In genomic region chr2:74128782-74129538, GRCm38 (mm10) we compare ENCODE assay signal across 9 mouse cellular contexts.
DNase-seq lines count a peak whose midpoint lies in the region; ATAC-seq and TF ChIP-seq lines count a peak whose summit lies in the region.
"Had no signal": no experiment of that assay in that cellular context is flagged by ENCODE, and none has a peak within 500 bp of the region (broad histone marks: within the 10 kb centered on the region; RNA-seq: fewer than 3 reads in every experiment).

No protein-coding gene starts in this region.

- DNase-seq in frontal cortex, postnatal 36 days (ENCODE audit: low spot score in 2 of 2) = peak; percentile 22 to 47
- DNase-seq in frontal cortex, postnatal 25 days (ENCODE audit: low spot score in 2 of 2) = no peak
- peak; percentile 44 for DNase-seq in limb, embryonic 11.5 days (ENCODE audit: low spot score)
- no peak for DNase-seq in stomach, postnatal 0 days (ENCODE audit: low spot score)
- DNase-seq in right cerebral cortex, adult 18-20 months = no peak
- no peak for DNase-seq in right cerebral cortex, postnatal 14 days

- under 1% methylated on average over 14 of the region's 14 CpGs for WGBS in limb, embryonic 11.5 days
- 4% methylated on average over 14 of the region's 14 CpGs for WGBS in stomach, postnatal 0 days

- H3K9me3 ChIP-seq in megakaryocyte, embryonic 14.5 days = peaks cover 3% of the 10 kb centered on the region; the same call in 1 of the 2 replicates
- H3K9me3 ChIP-seq in limb, embryonic 11.5 days (ENCODE audit: control insufficient read depth, low read length) = no peaks in the 10 kb centered on the region
- H3K9me3 ChIP-seq in stomach, postnatal 0 days (ENCODE audit: control insufficient read depth, low read length) = no peaks in the 10 kb centered on the region

- no peaks in the 10 kb centered on the region for H3K4me1 ChIP-seq in megakaryocyte, embryonic 14.5 days
- H3K4me1 ChIP-seq in limb, embryonic 11.5 days (ENCODE audit: control insufficient read depth, insufficient read depth, low read length) = peaks cover 6% of the 10 kb centered on the region; the same call in 1 of the 2 replicates
- no peaks in the 10 kb centered on the region for H3K4me1 ChIP-seq in stomach, postnatal 0 days (replicated peaks; ENCODE audit: control insufficient read depth, insufficient read depth)

- peak overlapping the region; percentile 30 for H3K4me2 ChIP-seq in limb, embryonic 11.5 days (ENCODE audit: low read depth, severe bottlenecking)
- H3K4me2 ChIP-seq in stomach, postnatal 0 days (replicated peaks; ENCODE audit: low read depth) = peak overlapping the region; percentile 45

- no peak overlapping the region for H3K9ac ChIP-seq in limb, embryonic 11.5 days (ENCODE audit: low read length)
- H3K9ac ChIP-seq in stomach, postnatal 0 days (ENCODE audit: low read length) = no peak overlapping the region

- no peak for TF ChIP-seq EP300 in stomach, postnatal 0 days (optimal IDR thresholded peaks at IDR 0.05)

- H3K27ac ChIP-seq in limb, embryonic 11.5 days (replicated peaks; ENCODE audit: low read depth, low read length) = no peak overlapping the region
- H3K27ac ChIP-seq in stomach, postnatal 0 days (replicated peaks) = no peak overlapping the region

- ATAC-seq in megakaryocyte, adult 5-6 weeks (ENCODE audit: poor library complexity, severe bottlenecking) = no peak
- ATAC-seq in limb, embryonic 11.5 days (ENCODE audit: insufficient number of reproducible peaks, low FRiP score, low TSS enrichment, low read depth) = no peak
- ATAC-seq in stomach, postnatal 0 days (ENCODE audit: low FRiP score, low TSS enrichment) = no peak

- TF ChIP-seq CTCF in stomach, postnatal 0 days (IDR thresholded peaks at IDR 0.05; ENCODE audit: low read depth) = no peak

- H3K4me3 ChIP-seq in megakaryocyte, embryonic 14.5 days (replicated peaks) = peak overlapping the region; percentile 33
- H3K4me3 ChIP-seq in limb, embryonic 11.5 days (ENCODE audit: low read depth, low read length) = no peak overlapping the region; the same call in 1 of the 2 replicates
- H3K4me3 ChIP-seq in stomach, postnatal 0 days (ENCODE audit: low read depth, low read length) = peak overlapping the region; percentile 8
- H3K4me3 ChIP-seq: myocyte had no signal

- peaks cover 12% of the 10 kb centered on the region for H3K27me3 ChIP-seq in megakaryocyte, embryonic 14.5 days (replicated peaks)
- peaks cover 4% of the 10 kb centered on the region; the same call in 1 of the 2 replicates for H3K27me3 ChIP-seq in limb, embryonic 11.5 days (ENCODE audit: control insufficient read depth, insufficient read depth, low read length)
- H3K27me3 ChIP-seq in stomach, postnatal 0 days (ENCODE audit: control insufficient read depth, insufficient read depth, low read length) = peaks cover 3% of the 10 kb centered on the region; the same call in 1 of the 2 replicates

- no peaks in the 10 kb centered on the region for H3K36me3 ChIP-seq in megakaryocyte, embryonic 14.5 days (replicated peaks; ENCODE audit: low read length)
- no peaks in the 10 kb centered on the region for H3K36me3 ChIP-seq in limb, embryonic 11.5 days (ENCODE audit: control insufficient read depth, insufficient read depth, low read length)
- H3K36me3 ChIP-seq in stomach, postnatal 0 days (ENCODE audit: control insufficient read depth, insufficient read depth, low read length) = no peaks in the 10 kb centered on the region

Comparison
In these comparisons a context has a peak if more than half of its experiments do, and no peak if none do; other contexts are left out.
1. DNase-seq: peak in frontal cortex, postnatal 36 days (2 of 2) and limb, embryonic 11.5 days (single experiment); none in frontal cortex, postnatal 25 days (0 of 2), stomach, postnatal 0 days (single experiment), right cerebral cortex, adult 18-20 months (single experiment) and right cerebral cortex, postnatal 14 days (single experiment).